Mouse (Mus musculus) hindbrain, embryonic 13.5 days (tissue): ENCODE data around the gene Tiam2. TPM values are rescaled to one million over a fixed set of nuclear protein-coding genes. Genes with fewer than 3 reads are reported as not detected.

Experiments
- ATAC-seq: fragments of 200-750 bp; cut with Nextera tagmentation; 2 replicates; pipeline ENCODE4 v1.8.0; 2017; ENCODE audit warnings: moderate TSS enrichment; ENCODE audit not compliant: low FRiP score
- H3K27ac ChIP-seq: fragments of 300-500 bp; sonication (generic); 2 replicates; pipeline ENCODE4 v1.5.1; 2015; ENCODE audit warnings: inconsistent platforms, mild to moderate bottlenecking, moderate library complexity
- H3K27me3 ChIP-seq: fragments of 300-500 bp; sonication (generic); 2 replicates; pipeline ENCODE4 v1.6.1; 2015; ENCODE audit warnings: mild to moderate bottlenecking, inconsistent platforms
- H3K36me3 ChIP-seq: fragments of 300-500 bp; sonication (generic); 2 replicates; pipeline ENCODE4 v1.6.1; 2015; ENCODE audit warnings: mild to moderate bottlenecking, inconsistent platforms
- H3K4me1 ChIP-seq: fragments of 300-500 bp; sonication (generic); replicated peaks from 2 replicates; pipeline ENCODE4 v1.6.1; 2015; ENCODE audit warnings: inconsistent platforms
- H3K4me2 ChIP-seq: fragments of 300-500 bp; sonication (generic); 2 replicates; pipeline ENCODE4 v1.6.1; 2015; ENCODE audit warnings: inconsistent platforms, mild to moderate bottlenecking, moderate library complexity
- H3K4me3 ChIP-seq: fragments of 300-500 bp; sonication (generic); 2 replicates; pipeline ENCODE4 v1.5.1; 2015; ENCODE audit warnings: mild to moderate bottlenecking, inconsistent platforms
- H3K9ac ChIP-seq: fragments of 300-500 bp; sonication (generic); 2 replicates; pipeline ENCODE4 v1.6.1; 2015; ENCODE audit warnings: mild to moderate bottlenecking, inconsistent platforms
- H3K9me3 ChIP-seq: fragments of 300-500 bp; sonication (generic); 2 replicates; pipeline ENCODE4 v1.6.1; 2016; ENCODE audit warnings: inconsistent platforms
- WGBS: fragments of 180-500 bp; shearing (Covaris S2); methylation state at CpG from one replicate; pipeline ENCODE4 v1.1.7; 2015; 5-methylcytosine and 5-hydroxymethylcytosine counted together
- polyA plus RNA-seq: library from polyadenylated mRNA; unstranded; fragments of >200 nt; fragmentation: Nextera tagmentation; extraction: Ambion mirVana; gene quantifications from 2 replicates; pipeline ENCODE4 v1.2.1, GENCODE M21; 2015

The Tiam2 gene
- polyA plus RNA-seq, 1 experiment from 2014 or later: 4.1 TPM

DNA sequence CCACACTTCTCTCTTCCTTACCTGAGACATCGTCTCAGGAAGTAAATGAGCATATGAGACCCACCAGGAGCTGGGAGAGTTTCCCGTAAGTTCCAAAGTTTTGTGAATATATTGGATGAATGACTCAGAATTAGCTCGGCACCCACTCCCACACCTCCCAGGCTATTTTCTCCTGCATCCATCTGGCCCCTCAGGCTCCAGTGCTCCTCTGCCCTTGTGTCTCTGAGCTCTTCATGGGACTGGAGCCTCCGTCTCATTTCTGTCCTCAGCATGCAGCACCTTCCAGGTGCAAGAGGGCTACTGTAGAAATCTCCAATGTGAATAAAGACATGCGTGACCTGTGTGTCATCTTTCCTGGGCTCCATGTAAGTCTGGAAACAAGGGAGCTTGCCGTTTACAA, 145.6 kb downstream of the Tiam2 start:
- no peak overlapping the region for H3K9ac ChIP-seq
- no peak overlapping the region for H3K4me2 ChIP-seq
- 83% methylated on average over 6 of the region's 6 CpGs for WGBS
- H3K9me3 ChIP-seq: no peaks in the 10 kb centered on the region
- no peak overlapping the region for H3K4me3 ChIP-seq
- no peaks in the 10 kb centered on the region for H3K27me3 ChIP-seq
- no peak overlapping the region for H3K27ac ChIP-seq
- no peak for ATAC-seq
- H3K36me3 ChIP-seq: no peaks in the 10 kb centered on the region
- 0 out of 2 replicates have a peak, but pooled peaks cover 6% of the 10 kb centered on the region for H3K4me1 ChIP-seq

DNA sequence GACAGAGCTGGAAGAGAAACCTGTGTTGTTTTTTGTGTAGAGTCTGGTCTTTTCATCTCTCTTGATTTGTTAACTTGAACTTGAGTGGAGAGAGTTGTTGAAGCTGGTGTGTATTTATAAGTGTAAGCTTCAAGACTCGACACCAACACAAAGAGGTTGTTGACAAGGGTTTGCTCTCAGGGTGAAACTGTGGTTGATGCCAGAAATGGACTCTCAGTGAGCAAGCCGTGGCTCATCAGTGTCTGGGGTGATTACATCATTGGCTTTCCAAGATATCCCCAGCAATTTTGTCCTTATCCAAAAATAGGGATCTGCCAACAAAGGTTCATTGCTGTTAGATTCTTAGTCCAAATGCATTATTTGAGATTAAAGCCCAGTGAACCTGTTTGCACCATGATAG, 150.2 kb downstream of the Tiam2 start:
- WGBS: 83% methylated on average over 2 of the region's 2 CpGs
- no peak for ATAC-seq
- no peaks in the 10 kb centered on the region for H3K4me1 ChIP-seq

GRCm38 (mm10) chr17:3481576-3482575, 155.5 kb downstream of the Tiam2 start:
- H3K9me3 ChIP-seq: no peaks in the 10 kb centered on the region
- WGBS: 72% methylated on average over 7 of the region's 7 CpGs
- H3K4me2 ChIP-seq: no peak overlapping the region
- H3K4me1 ChIP-seq: no peaks in the 10 kb centered on the region
- H3K4me3 ChIP-seq: no peak overlapping the region
- H3K27ac ChIP-seq: no peak overlapping the region
- no peaks in the 10 kb centered on the region for H3K27me3 ChIP-seq
- ATAC-seq: no peak
- H3K36me3 ChIP-seq: no peaks in the 10 kb centered on the region; the same call in 1 of the 2 replicates
- no peak overlapping the region for H3K9ac ChIP-seq

More for the DNA sequence above, 150.2 kb downstream of the Tiam2 start:
- no peaks in the 10 kb centered on the region for H3K9me3 ChIP-seq
- no peak overlapping the region for H3K9ac ChIP-seq
- H3K27me3 ChIP-seq: no peaks in the 10 kb centered on the region
- H3K4me2 ChIP-seq: no peak overlapping the region
- H3K27ac ChIP-seq: no peak overlapping the region
- H3K4me3 ChIP-seq: no peak overlapping the region
- H3K36me3 ChIP-seq: no peaks in the 10 kb centered on the region; the same call in 1 of the 2 replicates

GRCm38 (mm10) chr17:3483091-3483490, 156.7 kb downstream of the Tiam2 start:
- no peak for ATAC-seq
- WGBS: 90% methylated on average over 8 of the region's 8 CpGs
- no peaks in the 10 kb centered on the region for H3K27me3 ChIP-seq

GRCm38 (mm10) chr17:3485851-3486250, 159.5 kb downstream of the Tiam2 start:
- 77% methylated on average over 7 of the region's 7 CpGs for WGBS

More at GRCm38 (mm10) chr17:3483091-3483490, 156.7 kb downstream of the Tiam2 start:
- Histone ChIP-seq H3K36me3 (no peaks in the 10 kb centered on the region), H3K4me1 (no peaks in the 10 kb centered on the region), H3K9ac (no peak overlapping the region), H3K27ac (no peak overlapping the region), H3K4me3 (no peak overlapping the region), H3K4me2 (no peak overlapping the region), H3K9me3 (no peaks in the 10 kb centered on the region)

DNA sequence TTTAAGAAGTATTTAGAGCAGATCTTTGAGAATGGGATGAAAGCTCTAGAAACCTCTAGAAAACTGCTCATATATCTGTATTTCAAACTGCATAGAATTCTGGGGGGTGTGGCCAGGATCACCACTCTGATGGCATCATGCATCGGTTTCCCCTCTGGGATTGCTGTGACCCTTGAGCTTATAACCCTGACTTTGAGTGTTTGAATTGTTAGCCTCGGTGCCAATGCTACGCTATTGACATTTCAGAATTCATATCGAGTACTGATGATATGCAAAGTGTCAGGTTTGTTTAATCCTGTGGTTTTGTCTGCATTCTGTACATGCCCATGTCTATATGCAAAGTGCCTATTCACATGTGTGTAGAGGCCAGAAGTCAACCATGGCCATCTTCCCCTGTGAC, 160.8 kb downstream of the Tiam2 start:
- Histone ChIP-seq H3K27me3 (no peaks in the 10 kb centered on the region), H3K4me2 (no peak overlapping the region), H3K4me1 (no peaks in the 10 kb centered on the region), H3K9ac (no peak overlapping the region), H3K27ac (no peak overlapping the region), H3K36me3 (no peaks in the 10 kb centered on the region), H3K9me3 (no peaks in the 10 kb centered on the region), H3K4me3 (no peak overlapping the region)
- WGBS: 97% methylated on average over 4 of the region's 4 CpGs
- ATAC-seq: no peak

More at GRCm38 (mm10) chr17:3485851-3486250, 159.5 kb downstream of the Tiam2 start:
- Histone ChIP-seq H3K4me3 (no peak overlapping the region), H3K27ac (no peak overlapping the region), H3K9me3 (no peaks in the 10 kb centered on the region), H3K36me3 (no peaks in the 10 kb centered on the region), H3K4me1 (no peaks in the 10 kb centered on the region), H3K27me3 (no peaks in the 10 kb centered on the region), H3K4me2 (no peak overlapping the region), H3K9ac (no peak overlapping the region)
- ATAC-seq: no peak

DNA sequence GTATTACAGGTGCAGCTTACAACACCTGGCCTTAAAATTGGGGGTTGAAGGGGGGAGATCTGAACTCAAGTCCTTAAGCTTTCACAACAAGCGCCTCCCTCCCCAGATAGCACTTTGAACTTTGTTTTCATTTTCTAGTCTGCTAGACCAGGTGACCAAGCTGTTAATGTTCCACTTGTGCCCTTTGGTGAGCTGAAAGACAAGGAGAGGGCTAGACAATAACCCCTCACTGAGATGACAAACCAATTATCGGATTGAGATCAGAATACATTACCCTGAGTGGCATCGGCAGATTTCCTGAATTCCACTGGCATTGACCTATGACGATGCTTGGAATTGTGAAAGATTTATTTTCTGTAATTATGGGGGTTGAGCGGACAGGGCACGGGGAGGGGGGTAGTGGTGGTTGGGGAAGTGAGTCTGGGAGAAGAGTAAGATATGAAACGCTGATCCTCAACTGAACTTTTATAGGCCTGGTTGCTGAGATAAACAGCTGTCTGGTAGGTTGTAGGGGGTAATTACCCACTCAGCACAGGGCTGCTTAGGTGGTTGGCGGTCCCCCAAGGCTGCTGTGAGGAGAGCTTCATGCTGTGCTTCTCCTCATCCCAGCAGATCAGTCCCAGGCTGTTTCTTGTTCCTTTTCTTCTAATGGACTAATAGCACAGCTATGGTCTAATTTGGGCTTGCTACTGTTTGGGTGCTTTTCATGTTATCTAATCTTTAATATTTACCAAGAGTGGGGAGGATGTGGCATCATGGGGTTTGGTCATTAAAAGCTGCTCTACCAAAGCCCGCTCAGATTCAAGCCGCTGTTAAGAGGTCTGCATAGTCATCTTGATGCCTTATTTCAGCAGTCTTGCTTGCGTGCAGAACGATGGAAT, 161.6 kb downstream of the Tiam2 start:
- Histone ChIP-seq H3K27me3 (no peaks in the 10 kb centered on the region), H3K9me3 (no peaks in the 10 kb centered on the region), H3K9ac (no peak overlapping the region), H3K27ac (no peak overlapping the region), H3K4me3 (no peak overlapping the region), H3K4me2 (no peak overlapping the region), H3K36me3 (no peaks in the 10 kb centered on the region), H3K4me1 (no peaks in the 10 kb centered on the region)
- 82% methylated on average over 12 of the region's 12 CpGs for WGBS
- no peak for ATAC-seq

- Histone ChIP-seq H3K4me3 (no peak overlapping the region), H3K4me1 (no peaks in the 10 kb centered on the region), H3K4me2 (no peak overlapping the region), H3K9me3 (no peaks in the 10 kb centered on the region), H3K9ac (no peak overlapping the region), H3K27me3 (no peaks in the 10 kb centered on the region), H3K27ac (no peak overlapping the region), H3K36me3 (no peaks in the 10 kb centered on the region)
- ATAC-seq: no peak
- 79% methylated on average over 11 of the region's 11 CpGs for WGBS
Observed at GRCm38 (mm10) chr17:3490216-3490895, 164.0 kb downstream of the Tiam2 start.

DNA sequence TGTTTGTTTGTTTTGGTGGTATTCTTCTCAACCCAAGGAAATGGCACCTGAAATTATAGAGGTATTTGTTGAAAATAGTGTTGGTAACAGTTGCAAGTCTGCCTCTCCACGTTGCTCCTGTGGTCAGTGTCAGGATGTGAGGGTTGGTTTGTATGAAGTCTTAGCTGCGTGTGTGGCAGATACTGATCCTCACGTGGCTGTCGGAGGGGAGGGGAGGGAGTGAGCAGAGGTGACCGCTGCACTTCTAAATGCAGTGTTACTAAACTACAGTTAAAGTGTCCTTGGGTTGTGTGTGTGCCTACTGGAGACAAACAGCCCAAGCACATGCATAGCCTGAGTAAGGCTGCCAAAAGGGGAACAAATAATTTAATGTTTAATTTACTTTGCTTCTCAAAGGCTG, 164.7 kb downstream of the Tiam2 start:
- no peak overlapping the region for H3K27ac ChIP-seq
- H3K9ac ChIP-seq: no peak overlapping the region
- ATAC-seq: no peak
- no peaks in the 10 kb centered on the region for H3K36me3 ChIP-seq
- no peaks in the 10 kb centered on the region for H3K27me3 ChIP-seq
- no peaks in the 10 kb centered on the region for H3K4me1 ChIP-seq
- no peaks in the 10 kb centered on the region for H3K9me3 ChIP-seq
- no peak overlapping the region for H3K4me3 ChIP-seq
- H3K4me2 ChIP-seq: no peak overlapping the region
- 74% methylated on average over 5 of the region's 5 CpGs for WGBS

DNA sequence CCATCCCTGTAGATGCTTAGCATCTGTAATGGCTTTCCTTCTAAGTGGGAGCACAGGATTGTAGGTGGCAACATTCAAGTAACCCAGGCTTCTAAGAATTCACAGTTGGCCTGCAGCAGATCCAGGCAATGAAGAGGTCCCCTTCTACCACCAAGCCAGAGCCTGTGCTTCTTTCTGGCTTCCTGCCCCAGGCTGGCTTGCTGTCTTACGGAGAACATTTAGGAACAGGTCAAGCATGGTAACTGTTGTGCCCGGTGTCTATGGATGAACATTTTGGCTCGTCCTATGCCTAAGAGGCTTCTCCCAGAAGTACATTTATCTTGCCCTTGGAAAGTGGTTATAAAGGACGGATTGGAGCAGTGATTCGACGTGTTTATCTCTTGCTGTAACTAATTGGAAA, 165.3 kb downstream of the Tiam2 start:
- no peak for ATAC-seq
- Histone ChIP-seq H3K9me3 (no peaks in the 10 kb centered on the region), H3K4me1 (no peaks in the 10 kb centered on the region), H3K4me3 (no peak overlapping the region), H3K27ac (no peak overlapping the region), H3K36me3 (no peaks in the 10 kb centered on the region), H3K4me2 (no peak overlapping the region), H3K27me3 (no peaks in the 10 kb centered on the region), H3K9ac (no peak overlapping the region)
- WGBS: 80% methylated on average over 6 of the region's 6 CpGs

DNA sequence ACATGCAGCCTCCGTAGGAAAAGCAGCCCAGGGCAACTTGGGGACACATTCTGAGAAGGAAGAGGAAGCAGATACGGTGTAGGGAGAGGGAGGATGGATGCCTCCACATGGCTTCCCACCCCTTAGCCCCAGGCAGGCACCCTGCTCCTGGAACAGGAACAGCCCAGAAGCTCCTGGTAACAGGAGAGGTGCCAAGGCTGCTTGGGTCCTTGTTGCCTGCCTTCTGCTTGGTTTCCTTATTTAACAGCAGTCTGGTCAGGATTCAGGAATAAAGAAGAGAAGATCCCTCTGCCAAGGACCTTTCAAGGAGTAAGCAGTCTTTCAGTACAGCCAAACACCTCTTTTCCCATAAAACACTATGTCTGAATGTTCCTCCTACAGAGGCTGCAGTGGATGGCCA, 169.2 kb downstream of the Tiam2 start:
- WGBS: 75% methylated on average over 2 of the region's 2 CpGs
- Histone ChIP-seq H3K4me2 (no peak overlapping the region), H3K27ac (no peak overlapping the region)

DNA sequence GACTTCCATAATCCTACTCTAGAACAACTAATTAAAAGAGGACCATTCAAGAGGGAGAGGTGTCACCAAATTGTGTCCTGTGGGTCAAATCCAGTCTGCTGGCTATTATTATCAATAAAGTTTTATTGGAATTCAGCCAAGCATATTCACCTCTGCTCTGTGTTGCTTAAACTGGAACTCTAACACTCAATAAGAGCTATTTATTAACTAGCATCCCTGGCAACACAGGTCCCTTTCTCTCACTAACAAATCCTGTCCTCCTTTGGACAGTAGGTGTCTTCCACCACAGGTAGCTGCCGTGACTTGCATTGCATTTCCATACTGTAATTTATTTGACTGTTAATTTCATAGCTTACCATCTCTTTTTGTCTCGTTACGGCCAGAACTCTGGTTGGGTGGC, 169.7 kb downstream of the Tiam2 start:
- no peak overlapping the region for H3K4me2 ChIP-seq
- H3K9ac ChIP-seq: no peak overlapping the region
- no peak for ATAC-seq
- no peak overlapping the region for H3K27ac ChIP-seq
- 94% methylated on average over 3 of the region's 3 CpGs for WGBS
- H3K4me3 ChIP-seq: no peak overlapping the region
- no peaks in the 10 kb centered on the region for H3K27me3 ChIP-seq
- no peaks in the 10 kb centered on the region for H3K4me1 ChIP-seq
- H3K36me3 ChIP-seq: no peaks in the 10 kb centered on the region
- no peaks in the 10 kb centered on the region for H3K9me3 ChIP-seq

More for the DNA sequence above, 169.2 kb downstream of the Tiam2 start:
- no peak overlapping the region for H3K9ac ChIP-seq
- H3K27me3 ChIP-seq: no peaks in the 10 kb centered on the region
- no peak for ATAC-seq
- no peak overlapping the region for H3K4me3 ChIP-seq
- H3K9me3 ChIP-seq: no peaks in the 10 kb centered on the region
- no peaks in the 10 kb centered on the region for H3K36me3 ChIP-seq
- no peaks in the 10 kb centered on the region for H3K4me1 ChIP-seq
